ENCODE assay signal across 25 mouse cellular contexts in genomic region chr14:30272976-30273375, GRCm38 (mm10).
DNase-seq lines count a peak whose midpoint lies in the region; ATAC-seq and TF ChIP-seq lines count a peak whose summit lies in the region.
"Had no signal": no experiment of that assay in that cellular context is flagged by ENCODE, and none has a peak within 500 bp of the region (broad histone marks: within the 10 kb centered on the region; RNA-seq: fewer than 3 reads in every experiment).

No protein-coding gene starts in this region.

- no peak overlapping the region for H3K9ac ChIP-seq in forebrain, embryonic 16.5 days (replicated peaks; ENCODE audit: low read depth, low read length)
- H3K9ac ChIP-seq: forebrain, postnatal 0 days; heart, embryonic 12.5 days; hindbrain, embryonic 15.5 days; limb, embryonic 12.5 days; liver, embryonic 13.5 days; lung, embryonic 14.5 days; midbrain, embryonic 12.5 days; neural tube, embryonic 13.5 days had no signal

- no peak for ATAC-seq in forebrain, embryonic 16.5 days
- ATAC-seq: forebrain, postnatal 0 days had no signal

- no peak for TF ChIP-seq POLR2A in olfactory bulb, adult 2 months (IDR thresholded peaks at IDR 0.05; ENCODE audit: insufficient read depth, low read depth, low read length)

- no peak overlapping the region for H3K27ac ChIP-seq in forebrain, embryonic 10.5 days
- H3K27ac ChIP-seq in forebrain, embryonic 16.5 days (ENCODE audit: low read length), result no peak overlapping the region
- H3K27ac ChIP-seq in left cerebral cortex, adult 2 months, result peak overlapping the region; percentile 16; the same call in 1 of the 2 replicates
- H3K27ac ChIP-seq in olfactory bulb, adult 2 months (ENCODE audit: insufficient read depth, low read depth, low read length), result peak overlapping the region; percentile 96
- H3K27ac ChIP-seq: gastrocnemius, adult 2 months; hindbrain, embryonic 15.5 days; limb, embryonic 12.5 days; liver, embryonic 13.5 days; macrophage; midbrain, embryonic 12.5 days; neural tube, embryonic 13.5 days had no signal

- no peak overlapping the region for H3K4me2 ChIP-seq in forebrain, embryonic 16.5 days (ENCODE audit: low read length)
- H3K4me2 ChIP-seq: heart, embryonic 12.5 days; hindbrain, embryonic 15.5 days; limb, embryonic 12.5 days; liver, embryonic 13.5 days; lung, embryonic 14.5 days; midbrain, embryonic 12.5 days; neural tube, embryonic 13.5 days had no signal

- no peaks in the 10 kb centered on the region for H3K9me3 ChIP-seq in forebrain, embryonic 10.5 days
- H3K9me3 ChIP-seq in forebrain, embryonic 16.5 days (ENCODE audit: control insufficient read depth, low read length), result no peaks in the 10 kb centered on the region
- H3K9me3 ChIP-seq: heart, embryonic 12.5 days; hindbrain, embryonic 15.5 days; limb, embryonic 12.5 days; liver, embryonic 13.5 days; midbrain, embryonic 12.5 days; neural tube, embryonic 13.5 days had no signal

- H3K4me1 ChIP-seq in forebrain, embryonic 10.5 days, result no peaks in the 10 kb centered on the region
- no peaks in the 10 kb centered on the region for H3K4me1 ChIP-seq in forebrain, embryonic 16.5 days (replicated peaks; ENCODE audit: control insufficient read depth, insufficient read depth, low read length)
- H3K4me1 ChIP-seq in olfactory bulb, adult 2 months (ENCODE audit: control insufficient read depth, insufficient read depth, low read length), result peaks cover 45% of the 10 kb centered on the region
- H3K4me1 ChIP-seq: heart, embryonic 12.5 days; hindbrain, embryonic 15.5 days; liver, embryonic 13.5 days; midbrain, embryonic 12.5 days had no signal

- H3K4me3 ChIP-seq in forebrain, embryonic 10.5 days, result no peak overlapping the region
- no peak overlapping the region for H3K4me3 ChIP-seq in forebrain, embryonic 16.5 days (replicated peaks; ENCODE audit: low read length)
- no peak overlapping the region for H3K4me3 ChIP-seq in left cerebral cortex, adult 2 months
- no peak overlapping the region for H3K4me3 ChIP-seq in olfactory bulb, adult 2 months (ENCODE audit: insufficient read depth, low read depth, low read length)
- H3K4me3 ChIP-seq: gastrocnemius, adult 2 months; heart, embryonic 12.5 days; hindbrain, embryonic 15.5 days; limb, embryonic 12.5 days; liver, embryonic 13.5 days; midbrain, embryonic 12.5 days; neural tube, embryonic 13.5 days had no signal

- intact Hi-C loops in left cerebral cortex, adult 2 months (cut with DNase I), result no loop called here
- intact Hi-C loops in left cerebral cortex, postnatal 14 days (cut with DNase I), result no loop called here

- 76% methylated on average over 4 of the region's 4 CpGs for WGBS in forebrain, embryonic 10.5 days
- WGBS in forebrain, embryonic 16.5 days, result 72% methylated on average over 4 of the region's 4 CpGs
- WGBS in olfactory bulb, adult 2 months, result 39% methylated on average over 4 of the region's 4 CpGs

- no peaks in the 10 kb centered on the region for H3K36me3 ChIP-seq in forebrain, embryonic 10.5 days (replicated peaks)
- no peaks in the 10 kb centered on the region for H3K36me3 ChIP-seq in forebrain, embryonic 16.5 days (ENCODE audit: control insufficient read depth, insufficient read depth)
- H3K36me3 ChIP-seq: heart, embryonic 12.5 days; hindbrain, embryonic 15.5 days; limb, embryonic 12.5 days; liver, embryonic 13.5 days; midbrain, embryonic 12.5 days; neural tube, embryonic 13.5 days had no signal

- no peak for TF ChIP-seq CTCF in left cerebral cortex, adult 2 months (IDR thresholded peaks at IDR 0.05)
- TF ChIP-seq CTCF in olfactory bulb, adult 2 months (IDR thresholded peaks at IDR 0.05; ENCODE audit: insufficient read depth, low read depth, low read length), result no peak

- H3K27me3 ChIP-seq in forebrain, embryonic 10.5 days (ENCODE audit: poor library complexity, severe bottlenecking), result no peaks in the 10 kb centered on the region
- no peaks in the 10 kb centered on the region for H3K27me3 ChIP-seq in forebrain, embryonic 16.5 days (replicated peaks; ENCODE audit: control insufficient read depth, insufficient read depth, low read length)
- H3K27me3 ChIP-seq: heart, embryonic 12.5 days; hindbrain, embryonic 15.5 days; limb, embryonic 12.5 days; midbrain, embryonic 12.5 days; neural tube, embryonic 13.5 days had no signal

- DNase-seq in forebrain, embryonic 10.5 days (ENCODE audit: extremely low spot score, low spot score), result peak; percentile 9
- DNase-seq in left cerebral cortex, adult 2 months (ENCODE audit: extremely low spot score in 1 of 2, low spot score in 2 of 2), result no peak
- DNase-seq in left cerebral cortex, postnatal 14 days (ENCODE audit: low spot score in 2 of 2), result no peak
- DNase-seq in thymus, postnatal 36 days, result peak; percentile 44 to 71
- DNase-seq in cerebellum, adult 9-11 months, result no peak
- DNase-seq in B cell, adult 2 months, result no peak
- DNase-seq: adrenal gland, adult 8-10 months; cerebellum, postnatal 10 days; embryo, embryonic 11 days; forebrain, postnatal 0 days; gastrocnemius, adult 2 months; kidney, adult 2 months; kidney, postnatal 36 days; liver, embryonic 13.5 days; lung, embryonic 14.5 days; right cerebral cortex, postnatal 14 days; spleen, adult 18-20 months had no signal

Comparison
In these comparisons a context has a peak if more than half of its experiments do, and no peak if none do; other contexts are left out.
1. DNase-seq: peak in forebrain, embryonic 10.5 days (single experiment) and thymus, postnatal 36 days (2 of 2); none in left cerebral cortex, adult 2 months (0 of 2), left cerebral cortex, postnatal 14 days (0 of 2), cerebellum, adult 9-11 months (single experiment) and B cell, adult 2 months (0 of 2).
2. H3K27ac ChIP-seq: peak in left cerebral cortex, adult 2 months (single experiment) and olfactory bulb, adult 2 months (single experiment); none in forebrain, embryonic 10.5 days (single experiment) and forebrain, embryonic 16.5 days (single experiment).